Mouse (Mus musculus) midbrain, embryonic 16.5 days (tissue): ENCODE data around the gene Plxnc1. TPM values are rescaled to one million over a fixed set of nuclear protein-coding genes. Genes with fewer than 3 reads are reported as not detected.

Experiments used
- ATAC-seq: fragments of 200-750 bp; cut with Nextera tagmentation; 2 replicates; pipeline ENCODE4 v1.8.0; 2017; ENCODE audit warnings: moderate TSS enrichment
- H3K27ac ChIP-seq: fragments of 300-500 bp; sonication (generic); 2 replicates; pipeline ENCODE4 v1.5.1; 2014; ENCODE audit warnings: mild to moderate bottlenecking, low read length, mixed read lengths
- H3K27me3 ChIP-seq: fragments of 300-500 bp; sonication (generic); 2 replicates; pipeline ENCODE4 v1.6.1; 2014; ENCODE audit warnings: low read depth, low read length, mixed read lengths; ENCODE audit not compliant: control insufficient read depth, insufficient read depth
- H3K36me3 ChIP-seq: fragments of 300-500 bp; sonication (generic); 2 replicates; pipeline ENCODE4 v1.6.1; 2014; ENCODE audit warnings: mild to moderate bottlenecking, low read length, moderate library complexity, mixed read lengths; ENCODE audit not compliant: control insufficient read depth, insufficient read depth
- H3K4me1 ChIP-seq: fragments of 300-500 bp; sonication (generic); 2 replicates; pipeline ENCODE4 v1.6.1; 2014; ENCODE audit warnings: mild to moderate bottlenecking, low read length, mixed read lengths; ENCODE audit not compliant: control insufficient read depth, insufficient read depth
- H3K4me2 ChIP-seq: fragments of 300-500 bp; sonication (generic); 2 replicates; pipeline ENCODE4 v1.6.1; 2014; ENCODE audit warnings: mild to moderate bottlenecking, low read length, mixed read lengths
- H3K4me3 ChIP-seq: fragments of 300-500 bp; sonication (generic); 2 replicates; pipeline ENCODE4 v1.5.1; 2014; ENCODE audit warnings: low read depth, mild to moderate bottlenecking, low read length, moderate library complexity, mixed read lengths
- H3K9ac ChIP-seq: fragments of 300-500 bp; sonication (generic); 2 replicates; pipeline ENCODE4 v1.6.1; 2014; ENCODE audit warnings: low read depth, low read length, mixed read lengths
- H3K9me3 ChIP-seq: fragments of 300-500 bp; sonication (generic); replicated peaks from 2 replicates; pipeline ENCODE4 v1.6.1; 2014; ENCODE audit warnings: mild to moderate bottlenecking, low read length, mixed read lengths; ENCODE audit not compliant: control insufficient read depth, poor library complexity, severe bottlenecking
- WGBS: fragments of 180-500 bp; shearing (Covaris S2); extraction: QIAGEN DNeasy Blood & Tissue Kit; methylation state at CpG from one replicate; pipeline ENCODE4 v1.1.7; 2014; 5-methylcytosine and 5-hydroxymethylcytosine counted together
- polyA plus RNA-seq: library from polyadenylated mRNA; unstranded; fragments of >200 nt; fragmentation: Nextera tagmentation; extraction: Ambion mirVana; gene quantifications from 2 replicates; pipeline ENCODE4 v1.2.1, GENCODE M21; 2015

Plxnc1 gene
- polyA plus RNA-seq, 1 experiment from 2014 or later, result 14.6 TPM

DNA sequence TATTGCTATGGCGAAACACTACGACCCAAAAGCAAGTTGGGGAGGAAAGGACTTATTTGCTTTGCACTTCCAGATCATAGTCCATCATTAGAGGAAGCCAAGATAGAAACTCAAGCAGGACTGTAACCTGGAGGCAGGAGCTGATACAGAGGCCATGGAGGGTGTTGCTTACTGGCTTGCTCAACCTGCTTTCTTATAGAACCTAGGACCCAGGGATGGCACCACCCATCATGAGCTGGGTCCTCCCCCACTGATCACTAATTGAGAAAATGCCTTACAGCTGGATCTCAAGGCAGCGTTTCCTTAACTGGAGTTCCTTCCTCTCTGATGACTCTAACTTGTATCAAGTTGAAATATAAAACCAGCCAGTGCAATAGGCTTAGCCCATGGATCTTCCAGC lies 48.8 kb downstream of the Plxnc1 start:
- no peaks in the 10 kb centered on the region for H3K4me1 ChIP-seq
- no peaks in the 10 kb centered on the region; the same call in 1 of the 2 replicates for H3K36me3 ChIP-seq
- no peak for ATAC-seq
- no peaks in the 10 kb centered on the region for H3K27me3 ChIP-seq
- H3K27ac ChIP-seq, result no peak overlapping the region
- no peak overlapping the region for H3K4me3 ChIP-seq
- 94% methylated on average over 3 of the region's 3 CpGs for WGBS
- H3K9ac ChIP-seq, result no peak overlapping the region
- no peaks in the 10 kb centered on the region for H3K9me3 ChIP-seq
- no peak overlapping the region for H3K4me2 ChIP-seq

DNA sequence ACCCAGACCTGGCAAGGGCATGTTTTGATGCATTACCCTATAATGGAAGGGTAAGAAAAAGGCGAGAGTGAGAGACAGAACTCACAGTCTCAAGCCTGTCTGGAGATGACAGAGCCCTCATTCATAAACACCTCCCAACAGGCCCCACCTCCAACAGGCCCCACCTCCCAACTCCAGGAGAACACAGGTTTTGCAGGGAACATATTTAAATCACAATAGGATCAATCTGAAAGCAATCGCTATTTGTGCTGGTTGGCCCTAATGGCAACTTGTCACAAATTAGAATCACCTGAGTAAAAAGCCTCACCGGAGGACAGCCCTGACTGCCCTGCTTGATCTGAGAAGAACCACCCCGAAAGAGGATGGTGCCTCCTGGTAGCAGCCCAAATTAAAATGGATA lies 54.9 kb downstream of the Plxnc1 start:
- H3K27me3 ChIP-seq, result no peaks in the 10 kb centered on the region
- 73% methylated on average over 4 of the region's 4 CpGs for WGBS
- H3K9ac ChIP-seq, result no peak overlapping the region
- no peaks in the 10 kb centered on the region; the same call in 1 of the 2 replicates for H3K9me3 ChIP-seq
- no peaks in the 10 kb centered on the region for H3K4me1 ChIP-seq
- H3K4me2 ChIP-seq, result no peak overlapping the region
- no peaks in the 10 kb centered on the region; the same call in 1 of the 2 replicates for H3K36me3 ChIP-seq
- no peak overlapping the region for H3K27ac ChIP-seq
- ATAC-seq, result no peak
- H3K4me3 ChIP-seq, result no peak overlapping the region

DNA sequence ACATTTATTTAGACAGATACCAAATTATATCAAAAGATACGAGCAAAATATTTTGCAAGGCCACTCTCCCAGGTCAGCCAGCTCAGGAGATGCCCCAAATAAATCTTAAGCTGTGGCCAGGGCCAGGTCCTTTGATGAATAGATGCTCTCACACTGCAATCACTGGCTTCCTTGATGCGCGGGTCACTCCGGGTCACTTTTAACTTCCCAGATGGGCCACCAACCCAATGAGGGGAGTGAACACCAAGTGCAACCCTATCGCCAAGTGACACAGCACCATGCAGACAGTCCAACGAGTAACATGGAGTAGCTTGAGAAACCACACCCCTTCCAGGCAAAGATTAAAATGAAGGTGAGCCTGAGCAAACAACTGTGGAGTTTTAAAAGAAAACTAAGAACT lies 61.4 kb downstream of the Plxnc1 start:
- H3K4me2 ChIP-seq, result no peak overlapping the region
- WGBS, result 92% methylated on average over 6 of the region's 6 CpGs

DNA sequence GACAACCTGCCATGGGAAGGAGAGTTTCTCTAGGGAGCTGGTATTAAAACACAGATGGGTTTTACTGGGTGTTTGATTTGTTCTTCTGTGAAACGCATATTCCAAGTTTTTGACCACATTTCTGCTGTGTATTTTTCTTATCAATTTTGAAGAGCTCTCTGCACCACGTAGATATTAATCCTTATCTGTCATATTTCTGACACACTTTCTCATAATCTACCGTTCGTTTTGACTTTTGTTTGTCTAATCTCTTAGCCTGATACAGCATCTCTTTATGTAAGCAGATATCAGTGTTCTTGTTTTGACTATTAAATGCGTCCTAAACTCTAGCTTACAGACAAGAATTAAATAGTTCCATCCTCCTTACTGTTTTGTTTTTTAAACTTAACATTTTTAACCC lies 73.1 kb downstream of the Plxnc1 start:
- Histone ChIP-seq H3K4me1 (0 out of 2 replicates have a peak, but pooled peaks cover 2% of the 10 kb centered on the region), H3K9me3 (no peaks in the 10 kb centered on the region), H3K27ac (no peak overlapping the region), H3K4me3 (no peak overlapping the region), H3K9ac (no peak overlapping the region), H3K4me2 (no peak overlapping the region), H3K27me3 (no peaks in the 10 kb centered on the region), H3K36me3 (peaks cover 15% of the 10 kb centered on the region)
- no peak for ATAC-seq
- 93% methylated on average over 5 of the region's 5 CpGs for WGBS

More for the DNA sequence above, 61.4 kb downstream of the Plxnc1 start:
- no peaks in the 10 kb centered on the region for H3K4me1 ChIP-seq
- H3K36me3 ChIP-seq, result no peaks in the 10 kb centered on the region
- no peak overlapping the region for H3K4me3 ChIP-seq
- ATAC-seq, result no peak
- no peak overlapping the region for H3K9ac ChIP-seq
- H3K27me3 ChIP-seq, result no peaks in the 10 kb centered on the region
- no peaks in the 10 kb centered on the region for H3K9me3 ChIP-seq
- no peak overlapping the region for H3K27ac ChIP-seq

DNA sequence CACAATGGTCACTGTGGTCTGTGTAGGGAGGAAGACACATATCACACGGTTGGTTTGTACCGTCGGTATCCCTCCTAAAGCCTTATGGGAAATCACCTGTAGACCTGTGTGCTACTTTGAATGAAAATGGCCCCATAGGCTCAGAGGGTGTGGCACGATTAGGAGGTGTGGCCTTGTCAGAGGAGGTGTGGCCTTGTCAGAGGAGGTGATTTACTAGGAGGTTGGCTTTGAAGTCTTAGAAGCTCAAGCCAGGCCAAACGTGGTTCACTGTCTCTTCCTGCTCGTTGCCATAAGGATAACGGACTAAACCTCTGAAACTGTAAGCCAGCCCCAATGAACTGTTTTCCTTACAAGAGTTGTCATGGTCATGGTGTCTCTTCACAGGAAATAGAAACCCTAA lies 73.5 kb downstream of the Plxnc1 start:
- Histone ChIP-seq H3K9me3 (no peaks in the 10 kb centered on the region), H3K9ac (no peak overlapping the region), H3K4me2 (no peak overlapping the region), H3K27ac (no peak overlapping the region), H3K36me3 (peaks cover 16% of the 10 kb centered on the region), H3K4me1 (0 out of 2 replicates have a peak, but pooled peaks cover 2% of the 10 kb centered on the region), H3K27me3 (no peaks in the 10 kb centered on the region), H3K4me3 (no peak overlapping the region)
- no peak for ATAC-seq
- WGBS, result 93% methylated on average over 7 of the region's 7 CpGs

DNA sequence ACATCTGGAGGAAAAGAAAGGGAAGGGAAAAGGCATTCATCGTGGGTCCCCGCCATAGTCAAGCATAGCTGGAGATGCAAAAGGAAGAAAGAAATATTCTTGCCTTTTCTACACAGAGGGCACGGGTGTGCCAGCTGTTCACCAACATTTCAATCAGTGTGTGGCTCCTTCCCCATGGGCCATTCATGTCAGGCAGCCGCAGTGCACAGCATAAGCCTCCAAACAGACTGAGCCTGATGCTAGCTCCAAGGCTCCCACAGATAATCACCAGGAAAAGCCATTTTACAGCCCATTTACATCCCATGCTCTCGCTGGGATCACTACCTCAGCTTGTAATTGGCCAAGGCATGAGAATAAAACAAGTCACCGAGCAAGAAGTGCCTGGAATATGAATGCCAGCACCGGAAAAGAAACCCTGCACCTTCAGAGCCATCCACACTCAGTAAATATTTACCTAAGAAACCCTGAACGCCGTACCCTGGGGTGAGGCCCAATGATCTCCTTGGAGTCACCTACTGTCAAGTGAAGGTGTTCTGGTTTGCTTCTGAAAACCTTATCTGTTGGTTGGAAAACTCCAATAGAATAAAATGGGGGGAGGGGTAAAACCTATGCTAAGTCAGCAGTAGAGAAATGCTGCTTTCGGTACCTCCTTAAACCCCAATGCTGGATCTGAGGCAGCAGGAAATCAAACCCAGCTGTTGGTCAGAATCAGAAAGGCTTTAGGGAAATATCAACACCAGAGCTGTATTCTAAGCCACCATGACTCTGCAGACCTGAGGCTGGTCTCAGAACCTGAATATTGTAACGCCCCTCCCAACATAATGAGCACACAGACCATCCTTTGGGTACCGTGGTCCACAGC lies 77.4 kb downstream of the Plxnc1 start:
- Histone ChIP-seq H3K9me3 (no peaks in the 10 kb centered on the region), H3K36me3 (peaks cover 25% of the 10 kb centered on the region), H3K4me3 (no peak overlapping the region), H3K27ac (no peak overlapping the region), H3K4me2 (no peak overlapping the region), H3K4me1 (peaks cover 7% of the 10 kb centered on the region), H3K27me3 (no peaks in the 10 kb centered on the region), H3K9ac (no peak overlapping the region)
- 79% methylated on average over 12 of the region's 12 CpGs for WGBS
- ATAC-seq, result no peak

DNA sequence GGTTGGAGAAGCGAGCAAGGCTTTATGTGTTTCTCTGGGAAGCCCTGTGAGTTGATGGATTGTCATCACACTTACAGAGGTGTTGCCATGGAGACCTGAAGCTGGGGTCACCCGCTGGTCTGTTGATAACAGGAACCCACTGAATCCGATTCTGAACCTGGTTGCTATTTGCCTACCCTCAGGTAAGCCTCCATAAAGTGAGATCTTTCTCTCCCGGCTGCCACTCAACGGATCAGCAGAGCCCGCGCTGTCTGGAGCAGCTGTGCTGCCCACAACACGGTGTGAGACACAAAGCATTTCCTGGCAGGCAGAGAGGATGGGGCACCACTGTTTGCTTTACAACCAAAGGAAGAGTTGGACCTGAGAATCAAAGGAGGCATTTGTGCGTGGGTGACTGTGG lies 79.4 kb downstream of the Plxnc1 start:
- peak; percentile 82 for ATAC-seq

DNA sequence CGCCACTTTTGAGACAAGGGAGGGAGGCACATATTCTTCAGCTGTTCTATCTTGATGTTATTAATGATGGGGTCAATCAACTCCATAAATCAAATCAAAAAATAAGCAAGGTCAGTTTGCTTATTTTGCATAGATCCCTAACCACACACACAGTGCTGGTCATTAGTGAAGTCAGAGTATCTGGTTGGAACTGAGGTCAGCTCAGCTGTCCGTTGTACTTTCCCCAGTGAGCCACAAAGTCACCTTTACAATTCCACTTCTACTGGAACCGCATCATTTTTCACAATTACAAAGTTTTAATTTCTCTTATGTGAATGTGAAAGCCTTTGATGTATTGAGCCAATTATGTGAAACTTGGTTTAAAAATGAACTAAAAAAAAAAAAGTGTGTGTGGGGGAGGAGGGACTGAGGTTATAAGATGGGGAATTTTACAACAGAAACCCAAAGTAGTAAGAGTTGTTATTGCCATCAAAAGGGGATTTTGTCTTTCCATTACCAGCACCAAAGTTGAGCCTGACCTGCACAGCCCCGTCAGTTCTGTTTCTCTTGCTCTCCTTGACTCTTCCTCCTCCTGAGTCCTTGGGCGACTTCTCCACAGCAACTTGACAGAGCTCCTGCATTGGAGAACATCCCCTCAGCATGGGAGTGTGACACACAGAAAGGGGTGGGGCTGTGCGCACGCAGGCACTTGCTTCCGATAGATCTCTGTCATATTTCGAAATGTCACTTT lies 80.3 kb downstream of the Plxnc1 start:
- Histone ChIP-seq H3K36me3 (peaks cover 16% of the 10 kb centered on the region), H3K4me1 (peaks cover 7% of the 10 kb centered on the region), H3K4me2 (no peak overlapping the region), H3K9ac (no peak overlapping the region), H3K27ac (no peak overlapping the region; the same call in 1 of the 2 replicates), H3K4me3 (no peak overlapping the region), H3K27me3 (no peaks in the 10 kb centered on the region), H3K9me3 (no peaks in the 10 kb centered on the region)
- ATAC-seq, result no peak
- 89% methylated on average over 9 of the region's 9 CpGs for WGBS

More for the DNA sequence above, 79.4 kb downstream of the Plxnc1 start:
- peaks cover 19% of the 10 kb centered on the region for H3K36me3 ChIP-seq
- WGBS, result 45% methylated on average over 9 of the region's 9 CpGs
- no peak overlapping the region for H3K27ac ChIP-seq
- no peak overlapping the region for H3K9ac ChIP-seq
- H3K4me2 ChIP-seq, result no peak overlapping the region
- H3K27me3 ChIP-seq, result no peaks in the 10 kb centered on the region
- no peaks in the 10 kb centered on the region for H3K9me3 ChIP-seq
- no peak overlapping the region for H3K4me3 ChIP-seq
- H3K4me1 ChIP-seq, result peaks cover 7% of the 10 kb centered on the region

DNA sequence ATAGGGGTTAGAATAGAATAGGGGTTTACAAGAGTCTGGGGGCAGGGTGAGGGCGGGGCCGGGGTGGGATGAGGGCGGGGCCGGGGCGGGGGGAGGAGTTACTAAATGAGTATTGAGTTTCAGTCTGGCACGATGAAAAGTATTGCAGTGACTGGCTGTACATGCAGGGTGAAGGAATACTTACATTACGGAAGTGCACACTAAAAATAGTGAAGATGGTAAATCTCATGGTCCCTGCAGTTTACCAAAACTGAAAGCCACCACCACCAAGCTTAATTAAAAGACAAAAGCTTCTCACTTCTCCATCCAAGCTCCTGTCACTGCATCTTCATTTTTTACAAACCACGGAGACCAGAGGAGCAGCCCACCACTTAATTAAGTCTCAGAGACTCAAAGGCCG lies 81.4 kb downstream of the Plxnc1 start:
- H3K4me1 ChIP-seq, result peaks cover 7% of the 10 kb centered on the region
- no peak overlapping the region for H3K4me2 ChIP-seq
- no peak overlapping the region for H3K4me3 ChIP-seq
- no peaks in the 10 kb centered on the region for H3K27me3 ChIP-seq
- peaks cover 16% of the 10 kb centered on the region for H3K36me3 ChIP-seq
- H3K27ac ChIP-seq, result no peak overlapping the region
- ATAC-seq, result no peak
- no peak overlapping the region for H3K9ac ChIP-seq
- H3K9me3 ChIP-seq, result no peaks in the 10 kb centered on the region
- 83% methylated on average over 9 of the region's 9 CpGs for WGBS
